Mouse (Mus musculus) limb, embryonic 10.5 days (tissue): Measurements from ENCODE around the gene Spon1. TPM values are rescaled to one million over a fixed set of nuclear protein-coding genes. Genes with fewer than 3 reads are reported as not detected.
A peak's percentile ranks its signal among the peaks of the same experiment; 100 is the strongest.

ENCODE experiments used
- DNase-seq: peaks from one replicate; pipeline ENCODE4 v3.0.0-alpha.2; 2017; ENCODE audit warnings: low spot score
- H3K27ac ChIP-seq: fragments of 300-500 bp; sonication (generic); 2 replicates; pipeline ENCODE4 v1.5.1; 2016; ENCODE audit warnings: mild to moderate bottlenecking
- H3K27me3 ChIP-seq: fragments of 300-500 bp; sonication (generic); 2 replicates; pipeline ENCODE4 v1.6.1; 2016; ENCODE audit warnings: low read depth, mild to moderate bottlenecking; ENCODE audit not compliant: poor library complexity, severe bottlenecking
- H3K36me3 ChIP-seq: fragments of 300-500 bp; sonication (generic); 2 replicates; pipeline ENCODE4 v1.6.1; 2016; ENCODE audit warnings: mild to moderate bottlenecking, moderate library complexity
- H3K4me1 ChIP-seq: fragments of 300-500 bp; sonication (generic); 2 replicates; pipeline ENCODE4 v1.6.1; 2016
- H3K4me3 ChIP-seq: fragments of 300-500 bp; sonication (generic); 2 replicates; pipeline ENCODE4 v1.5.1; 2016; ENCODE audit warnings: mild to moderate bottlenecking, moderate library complexity
- H3K9me3 ChIP-seq: fragments of 300-500 bp; sonication (generic); replicated peaks from 2 replicates; pipeline ENCODE4 v1.6.1; 2016; ENCODE audit warnings: mild to moderate bottlenecking
- WGBS: fragments of 180-500 bp; shearing (Covaris S2); methylation state at CpG from one replicate; pipeline ENCODE4 v1.1.7; 2016; 5-methylcytosine and 5-hydroxymethylcytosine counted together
- polyA plus RNA-seq: library from polyadenylated mRNA; unstranded; fragments of >200 nt; fragmentation: Nextera tagmentation; extraction: Ambion mirVana; gene quantifications from 2 replicates; pipeline ENCODE4 v1.2.1, GENCODE M21; 2016

The Spon1 gene
- 3.0 and 3.2 TPM in 2 replicates for polyA plus RNA-seq

DNA sequence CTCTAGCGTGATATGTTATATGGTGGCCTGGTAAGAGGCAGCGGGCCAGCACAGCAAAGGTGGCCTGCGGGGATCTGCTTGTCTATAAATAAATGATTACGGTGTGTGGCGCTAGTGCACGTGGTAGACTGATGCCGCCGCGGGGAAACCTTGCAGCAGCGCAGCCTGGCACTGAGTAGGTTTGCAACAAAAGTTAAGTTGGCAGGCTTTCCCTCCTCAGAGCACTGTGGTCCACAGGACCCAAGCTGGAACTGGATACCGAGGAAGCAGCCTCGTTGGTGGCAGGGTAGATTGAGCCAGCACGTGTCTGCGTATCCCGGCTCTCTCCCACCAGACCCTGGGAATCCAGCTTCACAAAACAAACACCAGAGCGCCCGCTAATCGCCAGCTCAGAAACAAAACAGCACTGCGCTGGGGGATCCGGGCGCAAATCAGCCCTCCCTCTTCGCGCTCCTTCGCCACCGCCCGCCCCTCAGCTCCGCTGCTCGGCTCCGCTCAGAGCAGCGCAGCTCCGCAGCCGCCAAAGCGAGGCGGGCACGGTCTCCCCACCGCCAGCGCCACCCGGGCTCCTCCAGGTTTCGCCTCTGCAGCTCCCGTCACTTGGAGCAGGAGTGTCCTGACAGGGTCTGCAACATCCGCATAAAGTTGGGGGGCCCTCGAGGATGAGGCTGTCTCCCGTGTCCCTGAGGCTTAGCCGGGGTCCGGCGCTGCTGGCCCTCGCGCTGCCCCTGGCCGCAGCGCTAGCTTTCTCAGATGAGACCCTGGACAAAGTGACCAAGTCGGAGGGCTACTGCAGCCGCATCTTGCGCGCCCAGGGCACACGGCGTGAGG lies at the start of gene Spon1:
Gene Spon1, plus strand, starts transcription at position 332 of the 831 bp plus-strand sequence.
- peak; percentile 79 for DNase-seq
- Histone ChIP-seq H3K4me3 (peak within 1 kb of the TSS; percentile 66), H3K27me3 (peaks cover 59% of the 10 kb centered on the region), H3K27ac (peak within 1 kb of the TSS; percentile 80), H3K9me3 (no peaks in the 10 kb centered on the region), H3K4me1 (peaks cover 22% of the 10 kb centered on the region), H3K36me3 (no peaks in the 10 kb centered on the region)
- under 1% methylated on average over 56 of the region's 56 CpGs for WGBS

DNA sequence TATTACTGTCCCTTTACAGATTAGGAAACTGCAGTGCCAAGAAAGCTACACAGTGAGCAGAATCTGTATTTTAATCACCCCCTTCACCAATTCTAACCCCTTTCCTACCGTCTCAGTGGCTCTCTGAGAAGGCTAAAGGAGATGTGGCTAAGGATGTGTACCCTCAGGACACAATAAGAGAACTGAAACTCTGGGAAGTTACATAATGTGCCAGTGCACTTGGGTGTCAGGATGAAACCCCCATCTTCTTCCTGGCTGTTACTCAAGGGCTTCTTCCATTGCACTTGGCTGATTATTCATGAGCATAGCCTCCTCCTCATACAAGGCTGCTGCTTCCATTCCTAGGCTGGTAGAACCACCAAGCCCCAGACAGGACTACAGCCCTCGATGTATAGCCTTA lies 43.8 kb upstream of the Spon1 start:
- H3K36me3 ChIP-seq, result no peaks in the 10 kb centered on the region
- 84% methylated on average over 2 of the region's 2 CpGs for WGBS
- no peaks in the 10 kb centered on the region for H3K27me3 ChIP-seq
- no peaks in the 10 kb centered on the region for H3K4me1 ChIP-seq
- H3K27ac ChIP-seq, result no peak overlapping the region
- no peaks in the 10 kb centered on the region for H3K9me3 ChIP-seq
- no peak overlapping the region for H3K4me3 ChIP-seq
- no peak for DNase-seq

GRCm38 (mm10) chr7:113723905-113724304 lies 41.9 kb upstream of the Spon1 start:
- Histone ChIP-seq H3K4me3 (no peak overlapping the region), H3K9me3 (no peaks in the 10 kb centered on the region), H3K36me3 (no peaks in the 10 kb centered on the region), H3K4me1 (peaks cover 11% of the 10 kb centered on the region), H3K27me3 (no peaks in the 10 kb centered on the region), H3K27ac (no peak overlapping the region)
- WGBS, result 79% methylated on average over 3 of the region's 3 CpGs
- no peak for DNase-seq

- 50% methylated on average over 8 of the region's 8 CpGs for WGBS
- Histone ChIP-seq H3K27me3 (no peaks in the 10 kb centered on the region), H3K4me1 (peaks cover 17% of the 10 kb centered on the region), H3K27ac (no peak overlapping the region), H3K4me3 (no peak overlapping the region), H3K36me3 (no peaks in the 10 kb centered on the region), H3K9me3 (no peaks in the 10 kb centered on the region)
- DNase-seq, result peak; percentile 34
These were observed 37.6 kb upstream of the Spon1 start for GRCm38 (mm10) chr7:113727999-113728713.

- Histone ChIP-seq H3K27me3 (no peaks in the 10 kb centered on the region), H3K4me1 (peaks cover 17% of the 10 kb centered on the region), H3K36me3 (no peaks in the 10 kb centered on the region), H3K27ac (no peak overlapping the region), H3K9me3 (no peaks in the 10 kb centered on the region), H3K4me3 (no peak overlapping the region)
- DNase-seq, result no peak
- WGBS, result 12% methylated on average over 2 of the region's 2 CpGs
These were observed 36.9 kb upstream of the Spon1 start for GRCm38 (mm10) chr7:113728926-113729325.

DNA sequence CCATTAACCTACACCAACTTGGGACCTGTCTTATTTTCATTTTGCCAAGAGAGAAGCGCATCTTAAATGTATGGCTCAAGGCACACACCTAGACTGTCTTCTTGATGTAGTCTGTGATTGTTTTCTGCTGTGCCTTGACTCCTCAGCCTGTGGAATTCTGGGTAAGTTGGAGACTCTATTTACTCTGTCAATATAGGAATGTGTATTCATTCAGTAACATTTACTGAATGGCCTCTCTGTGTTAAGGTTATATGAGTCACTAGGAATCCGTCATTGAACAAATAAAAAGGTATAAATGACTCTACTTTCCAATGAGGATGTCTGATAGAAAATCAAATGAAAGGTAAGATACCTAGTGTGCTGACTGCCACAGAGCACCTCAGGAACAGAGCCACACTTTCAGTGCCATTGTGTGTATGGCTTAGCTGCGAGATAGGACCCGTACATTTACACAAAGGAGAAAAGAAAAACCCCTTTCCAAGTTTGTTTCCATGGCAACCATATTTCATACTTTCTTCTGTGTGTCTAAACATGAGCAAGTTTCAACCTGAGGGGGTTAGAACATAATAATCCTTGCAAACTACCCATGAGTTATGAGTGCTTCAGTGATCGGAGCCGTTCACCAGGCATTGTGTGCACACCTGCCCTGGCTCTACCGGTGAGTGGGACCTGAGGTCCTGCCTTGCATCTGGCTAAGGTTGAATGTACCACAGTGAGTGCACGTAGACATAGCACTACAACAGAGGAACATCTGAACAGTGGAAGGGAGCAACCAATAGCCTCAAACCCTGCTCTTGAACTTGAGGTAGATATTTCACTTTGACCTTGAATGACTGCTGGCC lies 35.2 kb upstream of the Spon1 start:
- Histone ChIP-seq H3K27me3 (0 out of 2 replicates have a peak, but pooled peaks cover 5% of the 10 kb centered on the region), H3K4me3 (no peak overlapping the region), H3K4me1 (peaks cover 17% of the 10 kb centered on the region), H3K9me3 (no peaks in the 10 kb centered on the region), H3K36me3 (no peaks in the 10 kb centered on the region), H3K27ac (no peak overlapping the region)
- DNase-seq, result no peak
- 93% methylated on average over 8 of the region's 8 CpGs for WGBS

DNA sequence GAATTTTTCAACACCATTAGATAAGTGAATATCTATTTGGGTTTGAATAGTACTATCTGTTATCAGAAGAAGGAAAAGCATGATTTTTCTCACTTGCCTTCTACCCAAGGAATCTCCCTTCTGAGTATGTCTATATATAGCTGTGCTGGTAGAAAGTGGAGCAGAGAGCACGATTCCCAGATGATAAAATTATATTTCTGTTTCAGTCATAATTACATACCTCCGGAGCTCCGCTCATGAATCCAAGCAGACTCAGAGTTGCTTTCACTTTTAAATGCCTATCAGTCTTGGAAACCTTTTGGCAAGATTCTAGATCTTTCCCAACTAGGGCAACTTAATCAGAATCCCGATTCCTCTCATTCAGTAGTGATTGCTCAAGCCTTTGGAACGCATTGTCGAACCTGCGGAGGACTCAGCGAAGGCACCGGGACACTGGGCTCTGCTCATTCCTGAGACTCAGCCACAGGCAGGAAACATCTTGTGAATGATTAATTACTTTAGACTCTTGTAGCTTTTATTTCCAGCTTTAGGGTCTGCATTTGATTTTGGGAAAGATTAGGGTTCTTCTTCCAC lies 27.9 kb upstream of the Spon1 start:
- Histone ChIP-seq H3K27me3 (0 out of 2 replicates have a peak, but pooled peaks cover 9% of the 10 kb centered on the region), H3K27ac (no peak overlapping the region)
- 90% methylated on average over 9 of the region's 9 CpGs for WGBS

DNA sequence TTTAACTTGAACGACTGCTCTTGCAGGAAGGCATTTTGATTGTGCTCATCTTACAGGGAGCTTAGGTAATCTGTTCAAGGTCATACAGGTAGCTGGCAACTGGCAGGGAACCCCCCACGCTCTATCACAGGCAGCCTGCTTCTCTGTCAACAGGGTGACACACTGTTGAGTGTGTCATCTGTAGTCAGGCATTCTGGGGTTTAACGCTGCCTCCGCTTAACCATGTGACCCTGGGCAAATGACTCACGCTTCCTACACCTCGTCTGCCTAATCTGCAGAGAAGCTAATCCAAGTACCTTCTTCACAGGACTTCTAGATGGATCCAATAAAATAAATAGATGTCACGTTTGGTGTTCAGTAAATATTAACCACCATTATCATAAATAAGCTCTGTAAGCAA lies 26.6 kb upstream of the Spon1 start:
- DNase-seq, result no peak
- WGBS, result 81% methylated on average over 7 of the region's 7 CpGs
- no peak overlapping the region for H3K4me3 ChIP-seq

More for the DNA sequence above, 27.9 kb upstream of the Spon1 start:
- no peak for DNase-seq
- Histone ChIP-seq H3K9me3 (no peaks in the 10 kb centered on the region), H3K4me3 (no peak overlapping the region), H3K4me1 (0 out of 2 replicates have a peak, but pooled peaks cover 4% of the 10 kb centered on the region), H3K36me3 (no peaks in the 10 kb centered on the region)

DNA sequence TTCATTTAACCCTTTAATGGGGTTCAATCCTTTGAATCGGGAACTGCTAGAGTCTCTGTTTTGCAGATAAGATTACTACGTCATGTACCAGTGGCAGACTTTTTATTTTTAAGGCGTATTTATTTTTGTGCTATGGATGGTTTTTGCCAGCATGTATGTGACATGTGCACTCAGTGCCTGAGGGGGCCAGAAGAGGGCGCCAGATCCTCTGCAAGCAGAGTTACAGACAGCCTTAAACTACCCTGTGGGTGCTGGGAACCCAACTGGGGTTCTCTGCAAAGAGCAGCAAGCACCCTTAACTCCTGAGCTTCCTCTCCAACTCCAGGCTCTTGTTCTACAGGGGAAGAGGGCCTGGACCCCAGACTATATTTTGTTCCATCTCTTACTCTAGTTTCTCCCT lies 23.2 kb upstream of the Spon1 start:
- no peaks in the 10 kb centered on the region for H3K9me3 ChIP-seq
- H3K4me3 ChIP-seq, result no peak overlapping the region
- peaks cover 17% of the 10 kb centered on the region for H3K4me1 ChIP-seq
- H3K27me3 ChIP-seq, result 0 out of 2 replicates have a peak, but pooled peaks cover 4% of the 10 kb centered on the region
- 91% methylated on average over 4 of the region's 4 CpGs for WGBS
- no peak for DNase-seq
- H3K27ac ChIP-seq, result no peak overlapping the region
- no peaks in the 10 kb centered on the region for H3K36me3 ChIP-seq

More for the DNA sequence above, 26.6 kb upstream of the Spon1 start:
- H3K36me3 ChIP-seq, result no peaks in the 10 kb centered on the region
- H3K27ac ChIP-seq, result no peak overlapping the region
- peaks cover 15% of the 10 kb centered on the region for H3K4me1 ChIP-seq
- H3K27me3 ChIP-seq, result 0 out of 2 replicates have a peak, but pooled peaks cover 9% of the 10 kb centered on the region
- H3K9me3 ChIP-seq, result no peaks in the 10 kb centered on the region

- no peaks in the 10 kb centered on the region for H3K9me3 ChIP-seq
- H3K27ac ChIP-seq, result no peak overlapping the region
- H3K4me1 ChIP-seq, result peaks cover 17% of the 10 kb centered on the region
- H3K4me3 ChIP-seq, result no peak overlapping the region
- no peaks in the 10 kb centered on the region for H3K27me3 ChIP-seq
- WGBS, result 12% methylated on average over 5 of the region's 5 CpGs
- H3K36me3 ChIP-seq, result no peaks in the 10 kb centered on the region
- peak; percentile 32 for DNase-seq
These were observed 21.8 kb upstream of the Spon1 start for GRCm38 (mm10) chr7:113743982-113744381.

GRCm38 (mm10) chr7:113756616-113757015 lies 9.2 kb upstream of the Spon1 start:
- no peaks in the 10 kb centered on the region for H3K9me3 ChIP-seq
- DNase-seq, result no peak
- H3K4me3 ChIP-seq, result no peak overlapping the region
- H3K4me1 ChIP-seq, result no peaks in the 10 kb centered on the region
- 88% methylated on average over 2 of the region's 2 CpGs for WGBS
- H3K36me3 ChIP-seq, result no peaks in the 10 kb centered on the region
- H3K27ac ChIP-seq, result no peak overlapping the region
- H3K27me3 ChIP-seq, result peaks cover 8% of the 10 kb centered on the region; the same call in 1 of the 2 replicates

DNA sequence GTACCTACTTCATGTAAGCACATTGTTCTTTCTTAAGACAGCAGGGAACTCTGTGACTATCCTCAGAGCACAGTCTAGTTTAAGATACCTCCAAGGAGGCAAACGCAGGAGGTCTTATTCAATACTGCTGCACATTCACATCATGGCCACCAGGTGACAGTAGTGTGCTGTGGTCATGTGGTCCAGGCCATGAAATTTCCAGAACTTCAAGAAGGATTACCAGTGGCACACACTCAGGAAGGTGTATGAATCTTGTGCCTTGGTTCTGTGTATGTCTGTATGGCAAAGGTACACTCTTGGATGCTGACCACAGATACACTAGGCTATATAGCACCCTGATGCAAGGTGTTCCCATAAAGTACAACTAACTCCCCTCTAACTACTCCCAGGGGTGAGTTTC lies 6.6 kb upstream of the Spon1 start:
- peak; percentile 59 for DNase-seq

More for the DNA sequence above, 6.6 kb upstream of the Spon1 start:
- H3K9me3 ChIP-seq, result no peaks in the 10 kb centered on the region
- no peak overlapping the region for H3K4me3 ChIP-seq
- no peak overlapping the region for H3K27ac ChIP-seq
- no peaks in the 10 kb centered on the region for H3K4me1 ChIP-seq
- 11% methylated on average over 1 of the region's 1 CpGs for WGBS
- H3K36me3 ChIP-seq, result no peaks in the 10 kb centered on the region
- H3K27me3 ChIP-seq, result peaks cover 8% of the 10 kb centered on the region; the same call in 1 of the 2 replicates
